Mouse (Mus musculus): ENCODE data around the gene Stx5a. TPM values are rescaled to one million over a fixed set of nuclear protein-coding genes. Genes with fewer than 3 reads are reported as not detected.

The Stx5a gene
- polyA plus RNA-seq, 1 experiment from 2014 or later: 150 TPM

- no peak for ATAC-seq (ENCODE audit: low FRiP score, low TSS enrichment)
- Histone ChIP-seq H3K27me3 (ENCODE audit: insufficient read depth, low read length) (no peaks in the 10 kb centered on the region), H3K4me2 (replicated peaks; ENCODE audit: low read depth, low read length) (no peak overlapping the region), H3K27ac (ENCODE audit: low read length) (no peak overlapping the region), H3K36me3 (ENCODE audit: insufficient read depth, low read length) (peaks cover 23% of the 10 kb centered on the region), H3K4me1 (ENCODE audit: insufficient read depth, low read length) (peaks cover 7% of the 10 kb centered on the region), H3K4me3 (ENCODE audit: low read length) (no peak overlapping the region), H3K9ac (replicated peaks; ENCODE audit: low read length) (no peak overlapping the region), H3K9me3 (ENCODE audit: low read length) (0 out of 2 replicates have a peak, but pooled peaks cover 5% of the 10 kb centered on the region)
- 45% methylated on average over 1 of the region's 1 CpGs for WGBS
Observed at GRCm38 (mm10) chr19:8789171-8789570, 48.0 kb downstream of the Stx5a start.

DNA sequence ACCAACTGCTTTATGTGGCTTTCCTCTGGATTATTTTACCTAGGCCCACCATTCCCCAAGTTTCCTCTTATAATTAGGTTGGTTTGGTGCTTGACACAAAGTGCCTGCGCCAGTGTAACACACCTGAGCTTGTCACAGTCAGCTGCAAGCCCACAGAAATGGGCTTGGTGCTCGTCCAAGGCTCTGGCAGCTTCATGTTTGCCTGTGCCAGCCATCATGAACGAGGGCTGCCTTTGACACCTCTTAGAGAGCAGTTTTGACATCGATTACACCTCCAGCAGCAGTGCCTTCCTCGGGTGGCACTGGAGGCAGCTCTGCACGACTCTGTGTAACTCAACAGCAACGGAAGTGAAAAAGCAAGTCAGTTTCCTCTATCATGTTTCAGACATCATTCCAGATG lies 49.0 kb downstream of the Stx5a start:
- ATAC-seq (ENCODE audit: low FRiP score, low TSS enrichment): no peak

GRCm38 (mm10) chr19:8798264-8798946 lies 57.2 kb downstream of the Stx5a start, which contains the start of gene Polr2g:
TSS of gene Polr2g (minus strand) at chr19:8798577.
- WGBS: under 1% methylated on average over 25 of the region's 25 CpGs
- peak within 1 kb of the TSS; percentile 50 for H3K27ac ChIP-seq (ENCODE audit: low read length)
- ATAC-seq (ENCODE audit: low FRiP score, low TSS enrichment): peak; percentile 79
- H3K36me3 ChIP-seq (ENCODE audit: insufficient read depth, low read length): peaks cover 22% of the 10 kb centered on the region
- H3K4me1 ChIP-seq (ENCODE audit: insufficient read depth, low read length): peaks cover 18% of the 10 kb centered on the region
- peak within 1 kb of the TSS; percentile 71 for H3K4me3 ChIP-seq (ENCODE audit: low read length)
- H3K9me3 ChIP-seq (ENCODE audit: low read length): 0 out of 2 replicates have a peak, but pooled peaks cover 2% of the 10 kb centered on the region
- H3K9ac ChIP-seq (replicated peaks; ENCODE audit: low read length): peak within 1 kb of the TSS; percentile 88
- peak within 1 kb of the TSS; percentile 86 for H3K4me2 ChIP-seq (replicated peaks; ENCODE audit: low read depth, low read length)
- no peaks in the 10 kb centered on the region for H3K27me3 ChIP-seq (ENCODE audit: insufficient read depth, low read length)

More for the DNA sequence above, 49.0 kb downstream of the Stx5a start:
- Histone ChIP-seq H3K27me3 (ENCODE audit: insufficient read depth, low read length) (no peaks in the 10 kb centered on the region), H3K4me2 (replicated peaks; ENCODE audit: low read depth, low read length) (no peak overlapping the region), H3K9me3 (ENCODE audit: low read length) (0 out of 2 replicates have a peak, but pooled peaks cover 5% of the 10 kb centered on the region), H3K4me1 (ENCODE audit: insufficient read depth, low read length) (peaks cover 5% of the 10 kb centered on the region), H3K4me3 (ENCODE audit: low read length) (no peak overlapping the region), H3K9ac (replicated peaks; ENCODE audit: low read length) (no peak overlapping the region), H3K27ac (ENCODE audit: low read length) (no peak overlapping the region), H3K36me3 (ENCODE audit: insufficient read depth, low read length) (peaks cover 33% of the 10 kb centered on the region)
- WGBS: 74% methylated on average over 7 of the region's 7 CpGs

DNA sequence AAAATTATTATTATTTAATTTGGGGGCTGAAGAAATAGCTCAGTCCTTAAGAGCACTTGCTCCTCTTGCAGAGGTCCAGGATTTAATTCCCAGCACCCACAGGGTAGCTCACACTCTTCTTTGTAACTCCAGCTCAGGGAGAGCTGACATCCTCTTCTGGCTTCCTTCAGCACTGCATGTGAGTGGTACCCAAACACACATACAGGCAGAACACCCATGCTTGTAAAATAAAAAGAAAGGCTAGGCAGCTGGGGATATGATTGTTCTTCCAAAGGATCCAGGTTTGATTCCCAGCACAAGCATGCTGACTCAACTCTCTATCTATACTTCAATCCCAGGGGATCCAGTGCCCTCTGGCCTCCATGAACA lies 57.7 kb downstream of the Stx5a start:
- Histone ChIP-seq H3K4me1 (ENCODE audit: insufficient read depth, low read length) (peaks cover 18% of the 10 kb centered on the region), H3K9ac (replicated peaks; ENCODE audit: low read length) (peak overlapping the region; percentile 50), H3K27me3 (ENCODE audit: insufficient read depth, low read length) (no peaks in the 10 kb centered on the region), H3K4me2 (replicated peaks; ENCODE audit: low read depth, low read length) (peak overlapping the region; percentile 86), H3K27ac (ENCODE audit: low read length) (no peak overlapping the region), H3K4me3 (ENCODE audit: low read length) (peak overlapping the region; percentile 71), H3K9me3 (ENCODE audit: low read length) (no peaks in the 10 kb centered on the region), H3K36me3 (ENCODE audit: insufficient read depth, low read length) (peaks cover 17% of the 10 kb centered on the region)
- no peak for ATAC-seq (ENCODE audit: low FRiP score, low TSS enrichment)

GRCm38 (mm10) chr19:8802130-8802821 lies 61.1 kb downstream of the Stx5a start, which contains the start of gene Zbtb3:
TSS of gene Zbtb3 (plus strand) at chr19:8802555.
- Histone ChIP-seq H3K27me3 (ENCODE audit: insufficient read depth, low read length) (no peaks in the 10 kb centered on the region), H3K36me3 (ENCODE audit: insufficient read depth, low read length) (peaks cover 16% of the 10 kb centered on the region; the same call in 1 of the 2 replicates), H3K9ac (replicated peaks; ENCODE audit: low read length) (peak within 1 kb of the TSS; percentile 79), H3K27ac (ENCODE audit: low read length) (peak within 1 kb of the TSS; percentile 95), H3K4me2 (replicated peaks; ENCODE audit: low read depth, low read length) (peak within 1 kb of the TSS; percentile 84), H3K4me3 (ENCODE audit: low read length) (peak within 1 kb of the TSS; percentile 81), H3K4me1 (ENCODE audit: insufficient read depth, low read length) (peaks cover 15% of the 10 kb centered on the region), H3K9me3 (ENCODE audit: low read length) (no peaks in the 10 kb centered on the region)
- WGBS: 0% methylated on average over 30 of the region's 30 CpGs
- peak; percentile 97 for ATAC-seq (ENCODE audit: low FRiP score, low TSS enrichment)

DNA sequence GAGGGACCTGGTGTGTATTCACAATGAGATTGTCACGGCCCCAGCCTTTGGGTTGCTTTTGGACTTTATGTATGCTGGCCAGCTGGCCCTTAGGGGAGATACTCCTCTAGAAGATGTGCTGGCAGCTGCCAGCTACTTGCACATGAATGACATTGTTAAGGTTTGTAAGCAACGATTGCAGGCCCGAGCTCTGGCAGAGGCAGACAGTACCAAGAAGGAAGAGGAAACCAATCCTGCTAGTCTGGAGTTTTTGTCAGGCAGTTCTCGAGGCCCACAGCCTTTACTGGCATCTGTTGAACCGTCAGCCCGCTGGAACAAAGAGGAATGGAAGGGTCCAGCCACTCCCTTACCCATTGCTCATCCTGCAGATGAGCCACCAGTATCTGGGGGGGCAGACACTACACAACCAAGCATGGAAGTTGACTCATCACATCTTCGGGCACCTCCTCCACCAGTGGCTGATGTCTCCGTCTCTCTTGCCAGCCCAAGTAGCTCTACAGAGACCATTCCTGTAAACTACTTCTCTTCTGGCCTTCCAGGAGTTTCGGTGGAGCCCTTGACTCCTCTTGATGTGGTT lies 62.1 kb downstream of the Stx5a start:
- 89% methylated on average over 9 of the region's 9 CpGs for WGBS

DNA sequence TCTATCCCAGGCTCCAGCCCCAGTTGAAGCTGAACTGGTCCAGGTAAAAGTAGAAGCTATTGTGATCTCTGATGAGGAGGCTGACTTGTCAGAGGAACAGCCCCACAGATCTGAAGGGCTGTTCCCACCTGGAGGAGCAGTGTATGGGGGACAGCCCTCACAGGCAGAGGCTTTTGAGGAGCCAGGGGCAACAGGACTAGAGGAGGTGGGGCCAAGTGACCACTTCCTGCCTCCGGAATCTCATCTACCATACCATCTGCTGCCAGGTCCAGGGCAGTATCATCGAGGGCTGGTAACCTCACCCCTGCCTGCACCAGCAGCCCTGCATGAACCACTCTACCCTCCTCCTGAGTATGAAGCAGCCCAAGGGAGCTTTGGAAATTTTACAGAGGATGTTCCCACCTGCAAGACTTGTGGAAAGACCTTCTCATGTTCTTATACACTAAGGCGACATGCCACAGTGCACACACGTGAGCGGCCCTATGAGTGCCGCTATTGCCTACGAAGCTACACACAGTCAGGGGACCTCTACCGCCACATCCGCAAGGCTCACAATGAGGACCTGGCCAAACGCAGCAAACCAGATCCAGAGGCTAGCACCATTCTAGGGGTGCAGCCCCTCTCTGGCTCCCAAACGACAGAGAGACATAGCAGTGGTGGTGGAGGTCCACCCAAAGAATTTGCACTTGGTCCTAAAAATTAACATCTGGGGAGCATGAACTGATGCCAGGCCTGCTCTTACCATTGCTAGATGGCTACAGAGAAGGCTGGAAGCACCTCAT lies 62.9 kb downstream of the Stx5a start:
- H3K36me3 ChIP-seq (ENCODE audit: insufficient read depth, low read length): peaks cover 31% of the 10 kb centered on the region; the same call in 1 of the 2 replicates
- no peaks in the 10 kb centered on the region for H3K27me3 ChIP-seq (ENCODE audit: insufficient read depth, low read length)
- no peak overlapping the region for H3K27ac ChIP-seq (ENCODE audit: low read length)
- no peaks in the 10 kb centered on the region for H3K9me3 ChIP-seq (ENCODE audit: low read length)
- no peak for ATAC-seq (ENCODE audit: low FRiP score, low TSS enrichment)
- H3K9ac ChIP-seq (replicated peaks; ENCODE audit: low read length): no peak overlapping the region
- H3K4me1 ChIP-seq (ENCODE audit: insufficient read depth, low read length): peaks cover 10% of the 10 kb centered on the region
- H3K4me3 ChIP-seq (ENCODE audit: low read length): no peak overlapping the region
- H3K4me2 ChIP-seq (replicated peaks; ENCODE audit: low read depth, low read length): no peak overlapping the region
- WGBS: 93% methylated on average over 11 of the region's 11 CpGs

More for the DNA sequence above, 62.1 kb downstream of the Stx5a start:
- H3K4me1 ChIP-seq (ENCODE audit: insufficient read depth, low read length): peaks cover 10% of the 10 kb centered on the region
- peak overlapping the region; percentile 84 for H3K4me2 ChIP-seq (replicated peaks; ENCODE audit: low read depth, low read length)
- peaks cover 26% of the 10 kb centered on the region; the same call in 1 of the 2 replicates for H3K36me3 ChIP-seq (ENCODE audit: insufficient read depth, low read length)
- ATAC-seq (ENCODE audit: low FRiP score, low TSS enrichment): no peak
- no peak overlapping the region; the same call in 1 of the 2 replicates for H3K9ac ChIP-seq (replicated peaks; ENCODE audit: low read length)
- H3K27ac ChIP-seq (ENCODE audit: low read length): no peak overlapping the region
- peak overlapping the region; percentile 81 for H3K4me3 ChIP-seq (ENCODE audit: low read length)
- no peaks in the 10 kb centered on the region for H3K27me3 ChIP-seq (ENCODE audit: insufficient read depth, low read length)
- no peaks in the 10 kb centered on the region for H3K9me3 ChIP-seq (ENCODE audit: low read length)
